Mouse (Mus musculus) lung, postnatal 10 days (tissue): ENCODE data around the gene Myo5a.

Experiments
- DNase-seq: peaks from one replicate; pipeline ENCODE4 v3.0.0; 2021

Myo5a gene

DNA sequence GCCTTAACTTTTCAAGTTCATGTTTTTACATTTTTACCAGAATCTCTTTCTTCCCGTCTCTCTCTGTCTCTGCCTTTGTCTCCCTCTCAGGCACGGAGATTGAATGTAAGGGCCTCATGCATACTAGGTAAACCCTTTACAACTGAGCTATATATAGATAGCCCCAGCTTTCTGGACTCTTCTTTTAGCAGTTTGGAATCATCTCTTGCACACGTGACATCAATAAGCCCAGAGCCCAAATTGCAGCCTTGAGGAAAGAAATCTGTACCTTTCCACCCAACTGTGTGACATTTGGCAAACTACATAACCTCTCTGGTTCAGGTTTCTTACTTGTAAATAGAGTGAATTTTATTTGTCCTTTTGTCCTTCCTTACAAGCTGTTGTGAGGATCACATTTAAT lies 1.5 kb downstream of the Myo5a start:
- DNase-seq, result no peak

DNA sequence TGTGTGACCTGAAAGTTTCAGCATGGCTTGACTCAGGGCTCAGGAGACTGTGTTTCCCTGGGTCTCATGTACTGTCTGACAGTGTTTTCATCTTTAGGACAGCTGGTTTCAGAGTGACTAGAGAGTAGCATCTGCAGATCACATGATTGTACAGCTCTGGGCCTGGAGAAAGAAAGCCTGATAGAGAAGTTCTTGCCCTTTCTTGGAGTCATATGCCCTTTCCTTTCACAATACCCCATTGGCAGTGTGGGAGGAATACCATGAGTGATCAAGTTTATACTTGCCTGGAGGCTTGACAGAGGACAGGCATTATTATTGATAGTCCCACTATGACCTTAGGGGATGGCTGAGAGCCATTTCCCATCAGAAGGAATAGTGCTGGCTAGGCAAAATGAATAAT lies 6.4 kb downstream of the Myo5a start:
- no peak for DNase-seq

DNA sequence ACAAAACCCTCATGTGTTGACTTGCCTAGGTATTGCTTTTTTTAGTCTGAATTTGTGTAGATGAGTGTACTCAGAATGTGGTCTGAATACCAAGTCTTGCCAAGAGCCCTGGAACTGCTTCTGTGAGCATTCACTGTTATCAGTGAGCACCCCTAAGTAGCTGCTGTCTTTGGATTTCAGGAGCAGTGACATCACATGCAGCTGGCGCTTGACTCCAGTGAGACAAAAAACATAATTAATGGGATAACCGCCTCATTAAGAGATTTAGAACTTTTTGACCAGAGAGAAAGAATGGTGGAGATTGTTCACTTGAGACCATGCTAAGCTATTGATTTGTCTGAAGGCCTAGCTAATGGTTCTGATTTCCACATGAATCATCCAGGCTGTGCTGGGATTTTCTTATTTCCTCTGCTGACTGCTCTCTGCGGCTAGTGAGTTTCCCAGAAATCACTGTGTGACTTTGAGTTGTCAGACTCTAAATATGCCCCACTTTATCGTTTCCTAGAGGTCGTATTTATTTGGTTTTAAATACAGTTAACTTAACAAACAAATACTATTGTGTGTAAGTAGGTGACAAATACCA lies 14.5 kb downstream of the Myo5a start:
- DNase-seq, result no peak

DNA sequence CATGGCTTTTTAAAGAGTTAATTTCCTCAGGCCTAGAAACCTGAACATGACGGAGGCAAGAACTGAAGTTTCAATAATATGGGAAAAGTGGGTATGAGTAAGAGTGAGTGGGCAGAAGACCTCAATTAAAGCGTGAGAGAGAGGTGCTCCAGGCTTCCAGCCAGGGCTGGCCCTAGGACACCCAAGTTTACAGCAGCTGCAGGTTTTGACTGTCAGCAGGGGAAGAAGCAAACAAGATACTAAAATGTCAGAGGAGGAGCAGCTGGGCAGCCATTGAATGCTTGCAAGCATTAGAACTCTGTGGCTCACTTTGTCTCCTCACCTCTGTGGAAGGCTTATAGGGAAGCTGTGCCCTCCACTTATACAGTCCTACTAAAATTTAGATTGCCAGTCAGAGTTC lies 17.0 kb downstream of the Myo5a start:
- DNase-seq, result no peak

DNA sequence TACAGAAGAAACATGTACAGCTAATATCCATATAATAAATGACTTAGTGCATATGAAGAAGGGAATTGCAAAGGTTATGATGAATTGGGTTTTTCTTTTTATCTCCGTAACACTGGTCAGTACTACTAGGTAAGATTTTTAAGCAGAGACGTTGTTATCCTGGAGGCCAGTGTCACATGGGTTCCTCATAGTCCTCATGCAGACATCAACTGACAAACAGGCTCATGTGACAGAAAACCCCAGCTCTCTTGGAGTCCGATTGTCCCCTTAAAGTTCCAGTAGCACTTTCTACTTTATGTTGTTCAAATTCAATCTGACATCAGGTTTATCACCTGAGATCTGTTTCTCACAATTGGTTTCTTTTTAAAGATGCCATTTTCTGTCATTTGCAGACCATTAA lies 18.5 kb downstream of the Myo5a start:
- no peak for DNase-seq

DNA sequence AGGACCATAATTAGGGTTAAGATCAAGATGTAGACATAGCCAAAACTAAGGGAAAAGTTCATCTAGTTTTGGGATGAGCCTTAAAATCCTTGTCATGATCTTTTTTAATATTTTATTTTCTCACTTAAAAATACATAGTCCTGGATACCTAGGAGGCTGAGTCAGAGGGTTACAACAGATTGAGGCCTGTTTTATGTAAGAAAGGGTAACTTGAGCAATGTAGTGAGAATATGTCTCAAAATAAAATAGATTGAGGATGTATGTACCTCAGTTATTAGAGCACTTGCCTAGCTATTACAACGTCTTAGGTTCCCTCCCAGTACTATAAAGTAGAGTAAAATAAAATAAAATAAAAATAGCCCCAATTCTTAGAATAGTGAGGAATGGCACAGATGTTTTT lies 21.3 kb downstream of the Myo5a start:
- no peak for DNase-seq

DNA sequence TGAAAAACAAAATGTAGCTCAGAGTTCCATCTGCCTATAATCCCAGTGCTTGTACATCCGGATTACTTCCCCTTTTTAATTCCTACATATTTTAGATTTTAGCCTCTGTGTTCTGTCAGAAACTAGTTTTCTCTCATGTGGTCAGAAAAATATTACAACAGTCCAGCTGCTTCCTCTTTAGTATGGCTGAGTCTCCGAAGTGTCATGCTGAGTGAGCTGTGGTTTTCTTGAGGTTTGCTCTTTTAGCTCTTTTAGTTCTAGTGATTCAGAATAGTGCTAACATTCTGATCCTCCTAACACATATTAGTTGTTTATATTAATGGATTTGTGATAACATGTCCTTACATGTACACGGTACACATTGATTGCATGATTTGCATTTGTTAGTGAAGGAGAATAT lies 23.9 kb downstream of the Myo5a start:
- DNase-seq, result no peak

DNA sequence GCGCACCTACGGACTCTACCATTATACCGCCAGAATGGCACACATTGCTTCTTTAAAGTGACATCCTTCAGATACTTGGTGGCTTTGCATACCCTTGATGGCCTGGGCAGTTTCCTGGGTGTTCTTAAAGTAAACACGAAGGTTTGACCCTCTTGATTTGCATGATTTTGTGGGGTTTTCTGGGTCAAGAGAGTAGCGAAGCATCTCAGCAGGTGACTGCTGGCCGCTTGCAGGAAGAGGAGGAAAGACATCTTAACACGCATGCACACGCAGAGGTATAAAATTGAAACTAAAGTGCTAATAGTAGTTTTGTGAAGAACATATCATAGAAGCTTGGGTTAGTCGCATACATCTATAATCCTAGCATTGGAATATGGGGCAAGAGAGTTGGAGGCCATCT lies 28.1 kb downstream of the Myo5a start:
- DNase-seq, result no peak

DNA sequence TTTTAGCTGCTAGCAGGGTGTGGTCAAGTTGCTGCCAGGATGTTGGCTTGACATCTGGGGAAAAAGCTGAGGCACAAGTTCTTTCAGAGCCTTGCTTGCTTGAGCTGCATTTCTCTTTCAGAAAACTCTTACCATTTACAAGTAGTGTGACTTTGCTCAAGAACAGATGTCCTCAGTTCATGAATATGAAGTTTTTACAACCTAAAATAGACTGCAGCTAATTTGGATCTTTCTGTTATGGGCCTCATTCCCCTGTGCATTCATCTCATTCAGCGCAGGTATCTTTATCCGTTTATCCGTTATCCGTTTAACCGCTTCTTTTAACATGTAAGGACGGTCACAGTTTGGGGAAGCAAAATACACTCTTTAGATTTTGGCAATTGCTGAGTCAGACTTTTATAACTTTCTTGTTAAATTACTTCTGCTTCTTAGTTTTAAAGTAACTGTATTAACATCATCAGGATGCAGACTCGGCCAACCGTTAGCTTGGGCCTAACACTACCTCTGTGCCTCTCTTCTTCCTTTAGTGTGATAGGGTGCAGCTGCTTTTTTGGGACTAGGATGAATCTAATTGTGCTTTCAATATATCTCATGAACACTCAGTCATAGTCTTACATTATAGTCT lies 29.5 kb downstream of the Myo5a start:
- DNase-seq, result no peak

DNA sequence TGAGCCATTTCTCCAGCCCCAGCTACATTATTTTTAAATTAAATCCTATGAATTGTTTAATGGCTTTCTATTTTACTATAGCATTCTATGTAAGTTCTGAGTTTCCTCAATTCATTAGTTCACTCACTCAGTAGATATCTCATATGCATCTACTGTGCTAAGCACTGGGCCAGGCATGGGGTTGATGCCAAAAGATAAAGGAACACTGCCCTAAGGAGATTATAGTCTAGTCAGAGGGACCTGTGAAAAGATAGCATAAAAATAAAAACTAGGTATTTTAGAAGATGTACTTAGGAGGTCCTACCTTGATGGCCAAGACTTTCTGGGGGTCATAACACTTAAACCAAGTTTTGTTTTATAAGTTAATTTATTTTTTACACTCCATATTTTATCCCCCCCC lies 31.3 kb downstream of the Myo5a start:
- no peak for DNase-seq

DNA sequence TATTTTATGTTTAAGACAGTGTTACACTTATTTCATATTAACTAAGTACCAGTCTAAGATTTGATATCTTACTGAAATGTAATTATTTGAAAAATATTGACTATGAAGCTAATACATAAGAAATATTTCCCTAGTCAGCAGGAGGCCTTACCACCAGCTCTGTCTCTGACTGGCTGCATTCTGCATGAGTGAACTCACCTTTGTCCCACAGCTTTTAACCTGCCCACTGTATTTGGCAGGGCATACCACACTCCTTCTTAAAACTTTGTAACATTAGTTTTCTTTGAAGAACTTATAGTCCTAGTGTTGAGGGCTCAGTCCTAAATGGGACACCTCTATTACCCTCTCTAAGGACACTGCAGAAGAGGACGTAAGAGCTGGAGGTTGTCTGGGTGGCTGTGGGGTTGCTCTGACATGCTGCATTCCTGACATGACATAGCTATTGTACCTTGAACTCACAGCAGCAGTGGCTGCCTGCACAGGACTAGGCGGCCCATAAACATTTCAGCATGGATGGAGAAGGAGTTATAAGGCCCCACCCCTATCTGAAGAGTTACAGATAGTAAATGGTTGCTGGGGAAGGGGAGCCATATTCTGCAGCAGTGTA lies 45.9 kb downstream of the Myo5a start:
- no peak for DNase-seq

DNA sequence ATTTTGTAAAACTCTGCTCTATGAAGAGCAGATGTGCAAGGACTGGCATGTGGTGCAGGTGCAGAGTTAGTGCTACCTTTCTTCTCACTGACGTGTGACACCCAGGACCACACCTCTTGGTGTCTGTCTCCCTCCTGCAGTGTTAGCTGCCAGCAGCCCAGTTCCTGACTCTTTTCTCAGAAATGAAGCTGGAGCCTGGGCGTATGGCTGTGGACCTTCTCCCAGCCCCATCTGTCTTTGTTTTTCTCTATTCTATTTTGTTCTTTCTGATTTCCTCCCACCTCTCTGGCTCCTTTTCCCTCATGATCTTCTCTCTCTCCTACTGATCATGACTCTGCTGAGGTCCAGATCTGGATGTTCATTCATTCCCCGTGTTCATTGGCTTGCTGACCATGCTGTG lies 50.3 kb downstream of the Myo5a start:
- DNase-seq, result no peak

DNA sequence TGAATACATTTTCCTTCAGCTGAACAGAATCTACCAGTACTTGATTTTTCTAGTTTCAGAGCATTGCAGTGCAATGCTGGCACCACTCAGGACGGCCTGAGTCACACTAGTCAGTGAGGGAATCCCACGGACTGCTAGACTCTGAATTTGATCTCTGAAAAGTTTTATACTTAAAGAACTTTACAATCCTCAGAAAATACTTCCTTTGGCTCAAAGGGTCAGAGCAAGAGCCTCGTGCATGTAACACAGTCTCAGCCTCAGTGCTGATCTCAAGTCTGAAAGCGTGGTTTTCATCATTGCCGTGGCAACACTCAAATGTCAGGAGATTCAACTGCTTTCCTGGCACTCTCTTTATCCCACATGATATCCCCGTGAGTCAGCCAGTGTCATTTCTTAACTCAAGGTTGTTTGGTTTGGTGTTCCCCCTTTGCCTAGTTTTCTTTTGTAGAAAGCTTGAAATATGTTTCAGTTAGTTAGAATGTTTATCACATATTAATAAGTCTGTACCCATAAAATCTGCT lies 53.4 kb downstream of the Myo5a start:
- DNase-seq, result no peak

DNA sequence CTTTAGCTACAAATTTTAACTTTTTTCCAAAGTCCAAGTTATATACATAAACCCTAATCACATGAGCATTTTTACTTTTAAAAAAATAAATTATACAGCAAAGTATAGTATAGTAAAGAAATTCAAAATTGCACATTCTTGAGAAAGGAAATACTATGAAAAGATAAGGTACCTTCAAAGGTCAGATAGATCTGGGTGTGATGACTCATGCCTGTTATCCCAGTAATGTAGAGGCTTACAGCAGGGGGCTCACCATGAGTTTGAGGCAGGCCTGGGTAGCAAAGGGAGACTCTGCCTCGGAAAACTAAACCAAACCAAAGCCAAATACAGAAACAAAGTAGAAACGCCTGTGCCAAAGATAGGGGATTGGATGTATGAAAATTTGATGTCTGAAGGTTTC lies 59.7 kb downstream of the Myo5a start:
- no peak for DNase-seq

DNA sequence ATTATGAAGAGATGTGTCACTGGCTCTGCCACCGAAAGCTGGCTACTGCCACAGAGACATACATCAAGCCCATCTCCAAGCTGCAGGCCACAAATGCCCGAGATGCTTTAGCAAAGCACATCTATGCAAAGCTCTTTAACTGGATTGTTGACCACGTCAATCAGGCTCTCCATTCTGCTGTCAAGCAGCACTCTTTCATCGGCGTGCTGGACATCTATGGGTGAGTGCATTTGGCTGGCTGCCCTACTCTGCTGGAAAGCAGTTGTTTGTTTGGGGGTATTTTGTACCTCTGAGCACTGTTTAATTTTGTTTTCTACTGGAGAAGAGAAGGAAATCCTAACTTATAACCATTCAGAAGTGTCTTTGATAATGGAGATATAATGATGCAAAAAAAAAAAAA lies 76.1 kb downstream of the Myo5a start:
- no peak for DNase-seq

DNA sequence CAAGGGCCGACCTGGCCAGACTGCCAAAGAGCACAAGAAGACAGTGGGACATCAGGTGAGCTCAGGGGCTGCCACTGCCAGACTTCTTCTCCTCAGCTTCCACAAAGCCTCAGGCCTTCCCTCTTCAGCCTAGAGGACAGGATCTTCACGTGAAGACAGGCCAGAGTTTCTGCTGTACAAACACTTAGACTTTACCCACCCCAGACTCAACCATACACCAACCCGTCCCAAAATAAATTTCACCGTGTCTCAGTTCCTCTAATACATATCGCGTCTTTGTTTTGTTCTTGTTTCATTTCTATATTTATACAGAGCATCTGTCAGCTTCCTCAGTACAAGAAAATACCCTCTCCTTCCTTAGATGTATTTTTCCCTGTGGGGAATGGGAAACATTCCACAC lies 89.7 kb downstream of the Myo5a start:
- DNase-seq, result no peak

DNA sequence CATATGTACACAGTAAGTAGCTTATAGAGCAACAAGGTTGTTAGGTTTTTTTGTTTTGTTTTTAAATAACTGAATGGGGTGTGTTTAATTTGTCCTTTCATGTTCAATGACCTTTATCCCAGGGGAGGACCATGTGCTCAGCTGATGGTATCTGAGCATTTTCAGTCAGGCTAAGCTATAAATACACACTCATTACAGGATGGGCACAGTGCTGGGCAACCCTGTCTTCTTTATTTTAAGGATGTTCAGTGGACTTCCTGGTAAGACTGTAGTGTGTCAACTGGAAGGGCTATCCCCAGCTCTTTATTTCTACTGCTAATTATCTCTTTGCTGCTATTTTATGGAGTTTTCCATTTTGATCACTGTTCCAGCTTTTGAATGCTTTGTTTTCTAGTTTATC lies 92.8 kb downstream of the Myo5a start:
- DNase-seq, result no peak

DNA sequence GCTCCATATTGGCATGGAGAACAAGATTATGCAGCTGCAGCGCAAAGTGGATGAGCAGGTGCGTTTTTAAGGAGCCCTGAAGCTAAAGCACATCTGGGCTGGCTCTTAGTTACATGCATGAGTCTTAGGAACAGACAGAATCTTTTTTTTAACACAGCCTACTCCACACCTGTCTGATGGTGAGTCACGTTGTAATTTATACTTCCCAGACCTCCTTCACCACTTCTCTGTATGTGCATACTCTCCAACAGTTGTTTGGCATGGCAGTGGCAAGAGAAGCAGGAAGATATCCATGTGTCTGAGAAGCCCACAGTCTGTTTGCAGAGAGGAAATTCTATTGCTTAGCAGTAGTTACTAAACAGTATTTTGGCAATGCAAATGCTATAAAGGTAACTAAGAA lies 100.9 kb downstream of the Myo5a start:
- DNase-seq, result no peak

DNA sequence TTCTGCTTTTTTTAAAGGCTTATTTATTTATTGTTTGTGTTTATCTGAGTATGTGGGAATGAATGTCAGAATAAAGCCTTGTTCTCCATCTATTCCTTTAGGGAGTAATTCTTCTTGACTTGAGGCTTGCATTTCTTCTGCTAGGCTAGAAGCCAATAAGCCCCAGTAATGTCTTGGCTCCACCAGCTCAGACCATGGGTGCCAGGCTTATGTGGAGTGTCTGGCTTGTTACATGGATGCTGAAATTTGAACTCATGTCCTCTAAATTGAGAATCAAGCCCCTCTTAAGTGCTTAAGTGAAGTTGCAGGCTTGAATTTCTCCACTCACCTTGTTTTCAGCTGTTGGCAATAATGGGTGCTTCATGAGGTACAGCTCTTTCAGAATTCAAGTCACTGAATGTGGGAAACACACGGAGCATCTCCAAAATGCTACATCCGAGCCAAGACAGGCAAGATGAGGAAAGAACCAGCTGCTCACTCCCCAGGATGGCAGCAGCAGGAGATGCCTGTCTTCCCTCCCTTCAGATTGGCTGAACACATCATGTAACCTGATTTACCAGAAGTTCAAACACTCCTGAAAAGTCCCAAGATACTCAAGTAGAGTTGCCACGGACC lies 116.9 kb downstream of the Myo5a start:
- no peak for DNase-seq

DNA sequence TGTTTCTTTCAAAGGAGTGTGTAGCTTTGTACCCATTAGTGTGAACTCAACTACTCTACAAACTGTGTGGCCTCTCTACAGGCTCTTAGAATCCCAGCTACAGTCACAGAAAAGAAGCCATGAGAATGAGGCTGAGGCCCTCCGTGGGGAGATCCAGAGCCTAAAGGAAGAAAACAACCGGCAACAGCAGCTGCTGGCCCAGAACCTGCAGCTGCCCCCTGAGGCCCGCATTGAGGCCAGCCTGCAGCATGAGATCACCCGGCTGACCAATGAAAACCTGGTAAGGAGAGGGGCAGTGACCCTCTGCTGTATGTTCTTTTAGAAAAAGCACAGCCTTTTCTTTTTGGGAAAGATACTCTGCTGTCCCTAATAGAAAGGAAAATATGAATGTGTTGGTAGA lies 123.0 kb downstream of the Myo5a start:
- no peak for DNase-seq

DNA sequence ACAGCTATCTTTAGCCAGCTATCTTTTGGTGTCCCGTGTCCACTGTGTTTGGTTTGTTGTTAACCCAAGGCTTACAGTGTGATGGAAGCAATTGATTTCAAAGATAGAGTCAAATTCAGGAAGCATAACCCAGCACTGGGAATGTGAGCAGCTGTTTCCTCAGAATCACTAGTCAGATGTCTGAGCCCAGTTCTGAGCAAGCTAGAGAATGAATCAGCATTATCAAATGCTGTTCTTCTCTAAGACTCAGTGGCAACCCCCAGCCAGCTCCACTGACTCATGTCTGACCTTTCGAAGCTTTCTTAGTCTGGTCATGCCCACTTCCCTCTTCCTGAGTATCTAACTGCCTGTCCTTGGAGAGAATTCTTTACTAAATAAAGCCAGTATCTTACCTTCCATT lies 125.5 kb downstream of the Myo5a start:
- no peak for DNase-seq

DNA sequence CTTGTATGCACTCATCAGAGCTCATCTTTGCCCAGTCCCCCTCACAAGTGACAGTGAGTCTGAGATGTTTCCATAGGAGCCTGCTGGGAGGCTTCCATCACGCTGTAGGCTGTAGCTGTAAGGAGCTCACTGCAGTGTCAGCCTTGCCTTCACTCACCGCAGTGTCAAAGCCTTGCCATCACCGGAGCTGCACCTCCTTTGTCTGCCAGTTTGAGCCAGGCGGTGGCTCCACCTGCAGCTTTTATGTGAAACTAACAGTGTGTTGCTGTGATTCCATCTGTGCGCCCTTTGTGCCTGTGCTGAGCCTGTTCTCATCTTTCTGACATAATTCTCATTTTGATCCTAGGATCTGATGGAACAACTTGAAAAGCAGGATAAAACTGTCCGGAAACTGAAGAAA lies 126.5 kb downstream of the Myo5a start:
- no peak for DNase-seq

DNA sequence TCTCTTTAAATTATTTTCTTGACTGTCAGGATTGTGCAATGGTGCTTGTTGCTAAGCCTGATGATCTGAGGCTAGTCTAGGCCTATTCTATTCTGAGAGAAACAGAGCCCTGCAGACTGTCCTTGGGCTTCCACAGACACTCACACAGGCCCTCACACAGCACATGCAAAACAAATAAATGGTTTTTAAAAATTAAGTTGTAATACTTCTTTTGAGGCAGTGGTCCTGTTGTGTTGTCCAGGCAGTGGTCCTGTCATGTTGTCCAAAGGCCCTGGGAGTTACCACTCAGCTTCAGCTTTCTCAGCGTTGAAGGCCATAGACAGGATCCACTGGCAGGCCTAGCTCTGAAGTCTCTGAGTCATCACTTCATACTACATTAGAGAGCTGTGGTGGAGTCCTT lies 130.7 kb downstream of the Myo5a start:
- DNase-seq, result no peak

DNA sequence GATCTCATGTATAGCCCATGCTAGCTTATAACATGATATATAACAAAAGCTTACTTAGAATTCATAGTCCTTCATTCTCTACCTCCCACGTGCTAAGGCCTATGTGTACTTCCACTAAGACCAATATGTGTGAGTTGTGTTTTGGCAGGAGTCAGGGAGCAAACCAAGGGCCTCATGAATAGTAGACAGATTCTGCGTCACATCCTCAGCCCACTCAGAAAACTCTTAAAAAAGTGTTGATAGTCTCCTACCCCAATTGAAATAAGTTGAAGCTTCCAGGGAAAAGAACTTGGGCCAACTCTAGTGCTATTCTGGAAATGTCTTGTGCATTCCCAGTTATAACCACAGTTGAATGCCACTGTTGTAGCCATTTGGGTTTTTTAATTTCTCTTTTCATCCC lies 131.2 kb downstream of the Myo5a start:
- DNase-seq, result no peak
